Mouse (Mus musculus) megakaryocyte, embryonic 14.5 days (primary cell): ENCODE data around the gene Ikzf1.

Experiments
- FLI1 ChIP-seq: IDR thresholded peaks from 2 replicates; pipeline ENCODE4 v1.6.1; 2012; ENCODE audit warnings: low read length, inconsistent platforms, mixed read lengths
- GATA1 ChIP-seq: IDR thresholded peaks from 3 replicates; pipeline ENCODE4 v1.6.1; 2012; ENCODE audit warnings: mixed read lengths, low read length, inconsistent platforms, borderline replicate concordance

DNA sequence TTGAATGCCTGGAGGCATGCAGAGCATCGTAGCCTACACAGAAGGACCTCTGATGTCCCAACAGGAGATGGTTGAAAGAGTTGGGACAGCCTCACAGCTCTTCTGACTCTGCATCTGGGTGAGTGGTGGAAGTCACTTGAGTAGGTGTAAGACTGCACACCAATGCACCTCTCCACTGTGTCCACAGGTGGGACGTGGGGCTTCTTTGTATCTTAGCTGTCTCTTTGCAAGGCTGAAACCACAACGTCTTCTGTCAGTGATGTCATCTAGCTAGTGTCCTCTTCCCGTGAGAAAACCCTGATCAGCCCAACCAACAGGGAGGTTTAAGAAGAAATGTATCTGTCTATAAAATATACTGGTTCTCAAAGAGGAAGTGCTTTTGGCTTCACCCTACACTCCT lies 52.1 kb downstream of the Ikzf1 start:
- TF ChIP-seq FLI1 (no peak), GATA1 (no peak)
